Mouse (Mus musculus) mature B cell (primary cell): ENCODE results near the gene Arl4c.

ENCODE experiments used
- in situ Hi-C: fragments of 300-500 bp; cut with MboI; formaldehyde crosslinking; loops from 2 replicates; pipeline ENCODE4 v1.14.3; 2019

Arl4c gene

GRCm38 (mm10) chr1:88701870-88702661 lies at the start of gene Arl4c:
Arl4c (minus strand) TSS chr1:88702221.
- in situ Hi-C loops, result loop anchor here (25.0 kb wide), 1 partner anchor 265 kb away; no protein-coding TSS in a partner anchor

GRCm38 (mm10) chr1:88751332-88751731 lies 49.3 kb upstream of the Arl4c start:
- in situ Hi-C loops, result no loop called here

GRCm38 (mm10) chr1:88750576-88750975 lies 48.6 kb upstream of the Arl4c start:
- in situ Hi-C loops, result no loop called here

GRCm38 (mm10) chr1:88750126-88750525 lies 48.1 kb upstream of the Arl4c start:
- in situ Hi-C loops, result no loop called here

GRCm38 (mm10) chr1:88749106-88749505 lies 47.1 kb upstream of the Arl4c start:
- in situ Hi-C loops, result no loop called here

GRCm38 (mm10) chr1:88745256-88745655 lies 43.2 kb upstream of the Arl4c start:
- in situ Hi-C loops, result no loop called here

- in situ Hi-C loops, result no loop called here
Measured at GRCm38 (mm10) chr1:88744261-88744660, 42.2 kb upstream of the Arl4c start.

- in situ Hi-C loops, result no loop called here
Measured at GRCm38 (mm10) chr1:88742372-88742771, 40.4 kb upstream of the Arl4c start.

- in situ Hi-C loops, result no loop called here
Measured at GRCm38 (mm10) chr1:88739546-88739945, 37.5 kb upstream of the Arl4c start.

GRCm38 (mm10) chr1:88738931-88739330 lies 36.9 kb upstream of the Arl4c start:
- in situ Hi-C loops, result no loop called here

GRCm38 (mm10) chr1:88729496-88729895 lies 27.5 kb upstream of the Arl4c start:
- in situ Hi-C loops, result no loop called here

GRCm38 (mm10) chr1:88727369-88727768 lies 25.3 kb upstream of the Arl4c start:
- in situ Hi-C loops, result no loop called here

GRCm38 (mm10) chr1:88725716-88726115 lies 23.7 kb upstream of the Arl4c start:
- in situ Hi-C loops, result no loop called here

GRCm38 (mm10) chr1:88720626-88721229 lies 18.7 kb upstream of the Arl4c start:
- in situ Hi-C loops, result loop anchor here (25.0 kb wide), 1 partner anchor 283 kb away; no protein-coding TSS in a partner anchor

- in situ Hi-C loops, result loop anchor here (25.0 kb wide), 1 partner anchor 281 kb away; no protein-coding TSS in a partner anchor
Measured at GRCm38 (mm10) chr1:88718563-88718962, 16.5 kb upstream of the Arl4c start.

- in situ Hi-C loops, result loop anchor here (25.0 kb wide), 1 partner anchor 280 kb away; no protein-coding TSS in a partner anchor
Measured at GRCm38 (mm10) chr1:88717736-88718135, 15.7 kb upstream of the Arl4c start.

- in situ Hi-C loops, result loop anchor here (25.0 kb wide), 1 partner anchor 275 kb away; no protein-coding TSS in a partner anchor
Measured at GRCm38 (mm10) chr1:88712011-88712410, 10.0 kb upstream of the Arl4c start.

GRCm38 (mm10) chr1:88708646-88709305 lies 6.8 kb upstream of the Arl4c start:
- in situ Hi-C loops, result loop anchor here (5.0 to 25.0 kb wide), 2 partner anchors 141 to 271 kb away; no protein-coding TSS in a partner anchor

- in situ Hi-C loops, result loop anchor here (5.0 to 25.0 kb wide), 2 partner anchors 141 to 271 kb away; no protein-coding TSS in a partner anchor
Measured at GRCm38 (mm10) chr1:88708191-88708590, 6.2 kb upstream of the Arl4c start.

- in situ Hi-C loops, result loop anchor here (5.0 to 25.0 kb wide), 2 partner anchors 140 to 270 kb away; no protein-coding TSS in a partner anchor
Measured at GRCm38 (mm10) chr1:88707536-88707935, 5.5 kb upstream of the Arl4c start.

GRCm38 (mm10) chr1:88705799-88706198 lies 3.8 kb upstream of the Arl4c start:
- in situ Hi-C loops, result loop anchor here (5.0 to 25.0 kb wide), 2 partner anchors 138 to 268 kb away; no protein-coding TSS in a partner anchor

GRCm38 (mm10) chr1:88705050-88705449 lies 3.0 kb upstream of the Arl4c start:
- in situ Hi-C loops, result loop anchor here (5.0 to 25.0 kb wide), 2 partner anchors 138 to 268 kb away; no protein-coding TSS in a partner anchor
